Mouse (Mus musculus) neural tube, embryonic 14.5 days (tissue): ENCODE data around the gene Slc8b1. TPM values are rescaled to one million over a fixed set of nuclear protein-coding genes. Genes with fewer than 3 reads are reported as not detected.
A peak's percentile ranks its signal among the peaks of the same experiment; 100 is the strongest.

ENCODE experiments used
- ATAC-seq: fragments of 200-750 bp; cut with Nextera tagmentation; 2 replicates; pipeline ENCODE4 v1.8.0; 2017; ENCODE audit warnings: low read depth, mild to moderate bottlenecking, moderate TSS enrichment, moderate library complexity
- H3K27ac ChIP-seq: fragments of 300-500 bp; sonication (generic); 2 replicates; pipeline ENCODE4 v1.5.1; 2014; ENCODE audit warnings: low read depth, mild to moderate bottlenecking, control low read depth, low read length, moderate library complexity, mixed read lengths
- H3K27me3 ChIP-seq: fragments of 300-500 bp; sonication (generic); 2 replicates; pipeline ENCODE4 v1.6.1; 2014; ENCODE audit warnings: low read length; ENCODE audit not compliant: control insufficient read depth, insufficient read depth
- H3K36me3 ChIP-seq: fragments of 300-500 bp; sonication (generic); 2 replicates; pipeline ENCODE4 v1.6.1; 2014; ENCODE audit warnings: low read length, mixed read lengths; ENCODE audit not compliant: control insufficient read depth, insufficient read depth
- H3K4me1 ChIP-seq: fragments of 300-500 bp; sonication (generic); 2 replicates; pipeline ENCODE4 v1.6.1; 2014; ENCODE audit warnings: low read length; ENCODE audit not compliant: control insufficient read depth, insufficient read depth
- H3K4me2 ChIP-seq: fragments of 300-500 bp; sonication (generic); 2 replicates; pipeline ENCODE4 v1.6.1; 2014; ENCODE audit warnings: mild to moderate bottlenecking, low read depth, low read length, control low read depth
- H3K4me3 ChIP-seq: fragments of 300-500 bp; sonication (generic); 2 replicates; pipeline ENCODE4 v1.5.1; 2014; ENCODE audit warnings: low read depth, low read length, control low read depth, mixed read lengths
- H3K9ac ChIP-seq: fragments of 300-500 bp; sonication (generic); replicated peaks from 2 replicates; pipeline ENCODE4 v1.6.1; 2014; ENCODE audit warnings: low read depth, mild to moderate bottlenecking, control low read depth, low read length, mixed read lengths
- H3K9me3 ChIP-seq: fragments of 300-500 bp; sonication (generic); 2 replicates; pipeline ENCODE4 v1.6.1; 2016; ENCODE audit warnings: low read length; ENCODE audit not compliant: control insufficient read depth
- WGBS: fragments of 180-500 bp; shearing (Covaris S2); extraction: QIAGEN DNeasy Blood & Tissue Kit; methylation state at CpG from one replicate; pipeline ENCODE4 v1.1.7; 2014; 5-methylcytosine and 5-hydroxymethylcytosine counted together
- polyA plus RNA-seq: library from polyadenylated mRNA; unstranded; fragments of >200 nt; fragmentation: Nextera tagmentation; extraction: Ambion mirVana; gene quantifications from 2 replicates; pipeline ENCODE4 v1.2.1, GENCODE M21; 2014

Gene Slc8b1
- polyA plus RNA-seq, 1 experiment from 2014 or later = 0.95 TPM

DNA sequence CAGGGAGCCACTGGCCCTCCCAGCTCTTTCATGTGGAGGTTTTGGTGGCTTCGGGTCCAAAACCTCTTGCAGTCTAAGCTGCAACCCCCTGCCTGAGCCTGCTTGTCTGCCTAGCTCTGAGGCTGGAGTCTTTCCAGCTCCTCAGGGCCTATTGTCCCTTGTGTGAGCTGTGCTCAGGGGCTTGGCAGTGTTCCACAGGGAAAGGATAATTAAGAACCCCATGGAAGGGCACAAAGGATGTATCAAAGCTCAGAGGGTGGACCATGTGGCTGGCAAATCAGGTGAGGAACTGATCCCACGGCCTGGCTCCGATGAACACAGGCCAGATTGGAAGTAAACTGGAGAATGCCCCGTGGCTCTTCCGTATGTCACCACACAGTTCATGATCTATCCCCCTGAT, 55.1 kb downstream of the Slc8b1 start:
- Histone ChIP-seq H3K9ac (no peak overlapping the region), H3K27me3 (no peaks in the 10 kb centered on the region), H3K4me2 (no peak overlapping the region), H3K27ac (peak overlapping the region; percentile 93), H3K4me3 (no peak overlapping the region), H3K9me3 (no peaks in the 10 kb centered on the region), H3K4me1 (peaks cover 71% of the 10 kb centered on the region), H3K36me3 (no peaks in the 10 kb centered on the region)
- 17% methylated on average over 5 of the region's 5 CpGs for WGBS
- peak; percentile 36; the same call in 1 of the 2 replicates for ATAC-seq

GRCm38 (mm10) chr5:120566681-120567252, 55.8 kb downstream of the Slc8b1 start:
- Histone ChIP-seq H3K4me3 (no peak overlapping the region), H3K27ac (peak overlapping the region; percentile 93), H3K4me2 (peak overlapping the region; percentile 26; the same call in 1 of the 2 replicates), H3K9me3 (no peaks in the 10 kb centered on the region), H3K4me1 (peaks cover 77% of the 10 kb centered on the region), H3K36me3 (no peaks in the 10 kb centered on the region), H3K9ac (no peak overlapping the region), H3K27me3 (no peaks in the 10 kb centered on the region)
- 33% methylated on average over 9 of the region's 9 CpGs for WGBS
- ATAC-seq = 0 out of 2 replicates have a peak, but pooled peaks have one; percentile 1

DNA sequence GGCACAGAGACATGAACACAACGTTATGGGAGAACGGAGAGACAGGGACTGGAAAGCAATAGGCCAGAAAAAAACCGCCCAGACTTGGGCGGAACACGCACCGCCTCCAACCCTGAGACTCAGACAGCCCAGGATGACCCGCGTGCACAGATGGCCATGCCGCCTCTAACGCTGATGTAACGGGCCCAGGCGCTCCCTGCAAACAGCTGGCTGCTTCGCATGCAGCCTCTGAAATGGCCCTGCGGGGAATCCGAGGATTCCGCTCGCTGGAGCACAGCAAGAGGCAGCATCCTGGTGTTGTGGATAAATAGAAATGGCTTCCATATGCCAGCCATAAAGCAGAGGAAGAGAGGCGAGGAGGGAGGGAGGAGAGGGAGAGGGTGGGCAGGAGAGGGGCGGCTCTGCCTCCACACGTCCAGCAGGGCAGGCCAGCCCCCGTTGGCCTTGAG, 56.3 kb downstream of the Slc8b1 start:
- H3K9me3 ChIP-seq = no peaks in the 10 kb centered on the region
- peaks cover 78% of the 10 kb centered on the region for H3K4me1 ChIP-seq
- H3K9ac ChIP-seq = 0 out of 2 replicates have a peak overlapping the region, but pooled peaks have one; percentile 37
- 5% methylated on average over 21 of the region's 21 CpGs for WGBS
- ATAC-seq = peak; percentile 56
- H3K4me3 ChIP-seq = no peak overlapping the region
- no peaks in the 10 kb centered on the region for H3K36me3 ChIP-seq
- H3K4me2 ChIP-seq = peak overlapping the region; percentile 26; the same call in 1 of the 2 replicates
- H3K27ac ChIP-seq = peak overlapping the region; percentile 93
- H3K27me3 ChIP-seq = no peaks in the 10 kb centered on the region

- Histone ChIP-seq H3K9ac (0 out of 2 replicates have a peak overlapping the region, but pooled peaks have one; percentile 4), H3K4me3 (no peak overlapping the region), H3K36me3 (no peaks in the 10 kb centered on the region), H3K27ac (peak overlapping the region; percentile 93), H3K4me1 (peaks cover 76% of the 10 kb centered on the region), H3K4me2 (peak overlapping the region; percentile 26; the same call in 1 of the 2 replicates), H3K27me3 (no peaks in the 10 kb centered on the region), H3K9me3 (no peaks in the 10 kb centered on the region)
- WGBS = 15% methylated on average over 14 of the region's 14 CpGs
- ATAC-seq = 0 out of 2 replicates have a peak, but pooled peaks have one; percentile 42
Measured at GRCm38 (mm10) chr5:120567761-120568211, 56.8 kb downstream of the Slc8b1 start.

GRCm38 (mm10) chr5:120568336-120568768, 57.4 kb downstream of the Slc8b1 start:
- peak overlapping the region; percentile 41 for H3K9ac ChIP-seq
- no peaks in the 10 kb centered on the region for H3K36me3 ChIP-seq
- H3K27me3 ChIP-seq = no peaks in the 10 kb centered on the region
- H3K4me2 ChIP-seq = peak overlapping the region; percentile 26; the same call in 1 of the 2 replicates
- WGBS = 31% methylated on average over 9 of the region's 9 CpGs
- H3K9me3 ChIP-seq = no peaks in the 10 kb centered on the region
- peak overlapping the region; percentile 93 for H3K27ac ChIP-seq
- H3K4me1 ChIP-seq = peaks cover 72% of the 10 kb centered on the region
- no peak for ATAC-seq
- no peak overlapping the region for H3K4me3 ChIP-seq

GRCm38 (mm10) chr5:120568964-120569363, 58.0 kb downstream of the Slc8b1 start:
- peak overlapping the region; percentile 26; the same call in 1 of the 2 replicates for H3K4me2 ChIP-seq

DNA sequence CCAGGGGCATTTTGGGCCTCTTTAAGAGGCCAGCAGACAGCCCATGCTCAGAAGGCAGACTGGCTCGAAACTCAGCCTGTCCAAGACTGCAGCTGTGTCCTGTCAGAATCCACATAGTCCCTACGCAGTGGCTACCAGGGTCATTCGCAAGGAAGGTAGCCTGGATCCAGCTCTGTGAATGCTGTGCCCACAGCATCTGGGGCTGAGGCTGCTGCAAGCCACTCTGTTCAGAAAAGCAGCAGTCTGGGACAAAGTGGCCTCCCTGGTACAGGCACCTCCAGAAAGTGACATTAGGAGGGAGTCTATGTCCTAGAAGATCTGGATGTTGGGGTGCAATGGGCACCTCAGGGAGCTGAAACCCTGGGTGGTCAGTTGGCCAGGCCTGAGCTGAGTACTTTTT, 58.8 kb downstream of the Slc8b1 start:
- Histone ChIP-seq H3K9me3 (no peaks in the 10 kb centered on the region), H3K4me1 (peaks cover 69% of the 10 kb centered on the region), H3K27me3 (no peaks in the 10 kb centered on the region), H3K4me3 (no peak overlapping the region), H3K27ac (peak overlapping the region; percentile 52; the same call in 1 of the 2 replicates), H3K4me2 (no peak overlapping the region), H3K36me3 (no peaks in the 10 kb centered on the region), H3K9ac (no peak overlapping the region)
- WGBS = 95% methylated on average over 3 of the region's 3 CpGs
- ATAC-seq = no peak

More at GRCm38 (mm10) chr5:120568964-120569363, 58.0 kb downstream of the Slc8b1 start:
- Histone ChIP-seq H3K36me3 (no peaks in the 10 kb centered on the region), H3K9ac (no peak overlapping the region; the same call in 1 of the 2 replicates), H3K27ac (peak overlapping the region; percentile 93), H3K9me3 (no peaks in the 10 kb centered on the region), H3K4me3 (no peak overlapping the region), H3K27me3 (no peaks in the 10 kb centered on the region), H3K4me1 (peaks cover 69% of the 10 kb centered on the region)
- ATAC-seq = no peak
- 85% methylated on average over 4 of the region's 4 CpGs for WGBS

DNA sequence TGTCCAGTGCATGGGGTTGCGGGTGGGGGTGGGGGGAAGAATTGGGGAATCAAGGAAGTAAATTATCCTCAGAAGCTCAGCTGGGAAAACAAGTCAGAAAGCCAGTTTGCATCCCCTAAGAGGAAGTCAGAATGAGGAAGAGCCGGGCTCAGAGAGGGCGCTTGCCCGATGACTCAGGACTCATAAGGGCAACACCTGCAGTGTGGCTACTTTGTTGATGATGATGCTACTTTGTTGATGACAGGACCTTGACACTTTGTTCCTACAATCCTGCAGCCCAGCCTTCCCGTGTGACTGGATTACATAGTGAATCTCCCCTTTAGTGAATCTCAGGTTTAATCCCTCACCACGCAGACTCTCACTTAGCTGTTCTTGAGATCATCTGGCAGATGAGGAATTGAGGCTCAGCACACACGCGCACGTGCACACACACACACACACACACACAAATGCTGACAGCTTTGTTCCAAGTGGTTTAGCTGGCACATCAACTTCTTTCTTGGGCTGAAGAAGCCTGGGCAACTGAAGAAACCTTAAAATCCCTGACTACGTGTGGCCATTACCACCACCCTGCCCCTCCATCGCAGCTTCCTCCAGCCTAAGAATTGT, 59.4 kb downstream of the Slc8b1 start:
- Histone ChIP-seq H3K9ac (no peak overlapping the region), H3K27me3 (no peaks in the 10 kb centered on the region), H3K36me3 (no peaks in the 10 kb centered on the region), H3K4me1 (peaks cover 63% of the 10 kb centered on the region), H3K9me3 (no peaks in the 10 kb centered on the region), H3K27ac (peak overlapping the region; percentile 13; the same call in 1 of the 2 replicates), H3K4me3 (no peak overlapping the region), H3K4me2 (no peak overlapping the region)
- no peak for ATAC-seq
- 83% methylated on average over 11 of the region's 11 CpGs for WGBS
